Mouse (Mus musculus) liver, adult 2 months (tissue): ENCODE data around the gene Sox5.

Experiments
- CTCF ChIP-seq: fragments of 200-500 bp; IDR thresholded peaks from 2 replicates; pipeline ENCODE4 v1.5.1; 2011; ENCODE audit warnings: low read depth, low read length, control low read depth
- POLR2A ChIP-seq: fragments of 200-500 bp; IDR thresholded peaks from 2 replicates; pipeline ENCODE4 v1.6.1; 2011; ENCODE audit warnings: low read length, control low read depth; ENCODE audit not compliant: insufficient read depth; ENCODE audit errors: extremely low read depth

DNA sequence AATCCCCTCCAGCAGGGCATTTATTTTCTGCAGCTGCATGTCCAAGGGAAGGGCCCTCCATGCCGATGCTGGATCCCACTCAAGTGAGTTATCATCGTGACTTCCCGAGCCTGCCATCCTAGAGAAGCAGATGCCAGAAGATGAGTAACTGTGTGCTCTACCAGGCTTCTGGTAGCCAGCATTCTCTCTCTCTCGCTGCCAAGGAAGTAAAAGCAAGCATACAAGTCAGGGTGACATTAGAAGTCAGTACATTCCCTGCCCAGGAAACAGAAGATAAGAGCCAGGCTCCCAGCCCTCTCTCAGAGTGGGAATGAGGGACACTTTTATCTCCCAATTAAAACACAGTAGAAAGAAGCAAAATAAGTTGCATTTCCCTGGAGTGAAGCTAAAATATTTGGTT is 86.1 kb downstream of the Sox5 start:
- TF ChIP-seq CTCF = no peak
- no peak for TF ChIP-seq POLR2A
